Mouse (Mus musculus) central nervous system, embryonic 18 days (tissue): ENCODE results near the gene Rps5. TPM values are rescaled to one million over a fixed set of nuclear protein-coding genes. Genes with fewer than 3 reads are reported as not detected.

ENCODE experiments used
- polyA plus RNA-seq: library from polyadenylated mRNA; depleted of rRNA; stranded (reverse); fragments of >200 nt; gene quantifications from 2 replicates; pipeline ENCODE4 v1.2.3, GENCODE M21; 2012; rRNA removed

The Rps5 gene
- 2,008 and 2,137 TPM in 2 replicates for polyA plus RNA-seq

DNA sequence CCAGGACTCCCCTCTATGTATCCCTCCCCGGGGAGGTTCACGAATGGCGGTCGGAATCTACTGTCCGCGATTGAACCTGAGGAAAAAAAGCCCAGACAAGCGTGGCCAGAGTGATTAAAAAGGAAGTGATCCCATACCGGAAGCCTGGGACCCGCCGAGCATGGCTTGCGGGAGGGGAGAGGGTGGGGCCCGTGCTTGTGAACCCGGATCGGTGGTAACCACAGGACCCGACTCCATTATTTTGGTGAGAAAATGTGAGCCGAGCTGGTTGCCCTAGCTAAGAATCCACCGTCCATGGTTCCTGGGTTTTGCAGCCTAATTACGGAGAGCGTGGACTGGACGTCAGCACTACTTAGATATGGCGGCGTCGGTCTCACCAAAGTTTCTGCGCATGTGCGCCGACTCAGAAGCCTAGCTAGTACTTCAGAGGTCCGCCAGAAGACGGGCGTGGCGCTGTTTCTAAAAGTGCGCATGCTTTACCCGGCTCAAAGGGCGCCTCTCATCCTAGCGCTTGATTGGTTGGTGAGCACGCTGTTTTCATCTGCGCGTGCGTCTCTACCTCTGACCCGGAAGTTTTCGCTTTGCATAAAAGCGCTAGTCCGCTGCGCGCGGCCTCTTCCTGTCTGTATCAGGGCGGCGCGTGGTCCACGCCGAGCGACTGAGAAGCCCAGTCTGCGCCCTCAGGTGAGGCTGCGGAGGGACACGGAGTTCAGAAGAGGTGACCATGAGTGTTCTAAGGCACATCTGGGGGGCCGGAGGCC, at the start of gene Rps5:
Gene Rps5 (plus strand): TSS at position 586 of the 761 bp plus-strand sequence.

DNA sequence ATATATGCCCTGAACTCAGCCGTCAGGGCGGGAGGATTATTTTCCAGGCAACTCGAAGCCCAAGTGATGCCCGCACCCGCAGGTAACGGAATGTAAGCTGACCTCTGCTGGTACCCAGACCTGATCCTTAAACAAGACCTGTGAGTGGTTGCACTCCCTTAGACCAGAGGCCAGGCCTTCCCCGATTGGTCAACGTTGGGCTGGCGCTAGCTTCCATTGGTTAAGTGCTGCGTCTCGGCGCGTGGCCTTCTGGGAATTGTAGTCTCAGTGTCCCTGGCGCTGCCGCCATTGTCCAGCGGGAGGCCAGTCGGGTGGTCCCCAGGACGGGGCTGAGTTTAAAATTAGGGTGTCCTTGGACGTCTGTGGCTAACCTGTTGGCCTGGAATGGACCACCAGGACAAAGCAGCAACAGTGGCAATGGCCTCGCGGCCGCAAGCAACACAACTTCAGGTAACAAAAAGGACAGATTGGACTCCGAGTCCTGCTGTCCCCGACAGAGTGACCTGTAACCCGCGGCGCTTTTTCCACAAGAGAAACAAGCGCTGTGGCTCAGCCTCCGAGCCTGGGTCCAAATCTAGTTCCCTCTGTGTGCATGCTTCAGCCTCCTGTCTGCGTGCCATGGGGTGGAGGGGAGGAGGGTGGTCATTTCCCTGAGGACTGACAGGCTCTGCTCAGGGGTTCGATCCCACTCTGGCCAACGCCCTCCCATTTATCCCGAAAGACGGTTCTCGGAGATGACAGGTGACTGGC, 41.0 kb upstream of the Rps5 start, which contains the start of gene Zfp128:
Gene Zfp128 (plus strand): TSS at position 267 of the 750 bp plus-strand sequence.

DNA sequence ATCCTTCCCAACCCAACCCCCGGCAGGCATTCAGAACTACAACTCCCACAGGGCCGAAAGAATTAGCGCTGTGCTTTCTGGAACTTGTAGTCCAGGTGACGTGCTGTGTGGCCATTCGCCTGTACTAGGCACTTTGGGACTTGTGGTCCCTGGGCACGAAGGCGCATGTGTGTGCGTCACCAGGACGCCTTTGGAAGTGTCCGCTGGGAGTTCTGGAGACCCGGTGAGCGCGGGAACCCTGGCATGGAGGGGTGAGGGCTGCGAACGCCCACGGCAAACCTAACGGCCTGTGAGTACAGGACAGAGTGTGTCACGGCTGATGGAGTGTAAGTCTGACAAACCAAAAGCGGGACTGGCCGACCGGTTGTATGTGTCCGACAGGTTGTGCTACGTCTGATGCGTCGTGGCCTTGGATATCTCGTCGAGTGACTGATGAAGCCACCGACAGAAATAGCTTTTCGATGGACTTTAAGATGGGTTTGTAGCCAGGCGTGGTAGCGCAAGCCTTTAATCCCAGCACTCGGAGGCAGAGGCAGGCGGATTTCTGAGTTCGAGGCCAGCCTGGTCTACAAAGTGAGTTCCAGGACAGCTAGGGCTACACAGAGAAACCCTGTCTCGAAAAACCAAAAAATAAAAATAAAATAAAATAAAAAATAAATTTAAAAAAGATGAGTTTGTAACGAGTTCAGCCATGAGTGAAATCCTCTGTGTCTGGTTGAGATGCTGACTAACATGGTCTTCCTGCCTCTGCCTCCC, 24.3 kb upstream of the Rps5 start, which contains the start of gene Zscan22:
Gene Zscan22 (plus strand): TSS at position 161 of the 756 bp plus-strand sequence.

DNA sequence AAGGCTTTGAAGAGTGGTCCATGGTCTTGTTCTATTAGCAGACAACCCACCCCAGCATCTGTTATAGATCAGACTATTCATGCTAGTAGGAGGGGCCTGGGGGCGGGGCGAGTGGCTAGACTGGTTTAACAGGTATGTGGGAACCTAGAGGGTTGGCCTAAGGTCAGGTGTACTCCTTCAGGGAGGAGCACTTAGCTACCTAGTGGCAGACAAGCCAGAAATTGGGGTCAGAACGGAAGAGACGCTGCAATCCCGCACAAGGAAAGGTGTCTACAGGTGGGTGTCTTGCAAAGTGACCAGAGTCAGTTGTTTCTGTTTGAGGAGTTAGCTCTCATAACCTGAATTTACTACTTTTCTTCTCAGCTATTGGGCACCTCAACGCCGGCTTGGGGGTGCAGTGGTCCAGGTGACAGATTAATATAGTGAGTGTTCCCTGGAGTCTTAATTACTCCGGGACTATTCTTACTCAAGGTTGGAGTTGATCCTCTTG, 5.1 kb downstream of the Rps5 start, which contains the start of gene Rnf225:
Gene Rnf225 (plus strand): TSS at position 226 of the 490 bp plus-strand sequence.

DNA sequence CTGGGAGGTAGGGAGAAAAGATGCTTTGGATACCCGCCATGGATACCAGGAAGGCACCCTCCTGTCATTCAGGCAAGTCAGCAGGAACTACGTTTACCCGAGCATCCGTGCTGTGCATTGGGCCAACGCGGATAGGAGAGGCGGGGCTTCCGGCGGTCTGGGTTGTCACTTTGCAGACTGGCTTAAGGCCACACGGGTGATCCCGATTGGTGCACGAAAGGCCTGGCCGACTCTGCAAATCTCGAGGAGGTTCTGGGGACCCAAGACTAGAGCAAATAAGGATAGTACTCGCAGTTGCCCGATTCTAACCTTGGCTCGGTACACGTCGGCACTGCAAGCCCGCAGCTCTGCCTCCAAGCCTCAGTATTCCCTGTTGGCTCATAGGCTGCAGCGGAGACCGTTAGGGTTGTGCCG, 43.6 kb downstream of the Rps5 start, which contains the start of gene Zfp324:
Gene Zfp324 (plus strand): TSS at position 161 of the 414 bp plus-strand sequence.

Other genes with a start within 250 kb of the Rps5 start
- gene Vmn2r55, start 237.3 kb upstream of the Rps5 start, polyA plus RNA-seq: not detected in 2 replicates
- 0.01 TPM in 1 of 2 replicates, not detected in the other for gene Vmn2r56, start 187.3 kb upstream of the Rps5 start, polyA plus RNA-seq
- gene Zscan18, start 118.7 kb upstream of the Rps5 start, polyA plus RNA-seq: 39.2 and 40.2 TPM in 2 replicates
- gene Zfp329, start 103.4 kb upstream of the Rps5 start, polyA plus RNA-seq: 20.6 and 21.3 TPM in 2 replicates
- gene Zfp110, start 87.5 kb upstream of the Rps5 start, polyA plus RNA-seq: 12.7 and 13.3 TPM in 2 replicates
- gene Zfp128, start 41.1 kb upstream of the Rps5 start, polyA plus RNA-seq: 9.5 and 9.9 TPM in 2 replicates
- 12.9 and 14.9 TPM in 2 replicates for gene Zscan22, start 24.5 kb upstream of the Rps5 start, polyA plus RNA-seq
- 1.9 and 2.0 TPM in 2 replicates for gene Rnf225, start 5.1 kb downstream of the Rps5 start, polyA plus RNA-seq
- 11.9 and 12.0 TPM in 2 replicates for gene Zfp324, start 43.5 kb downstream of the Rps5 start, polyA plus RNA-seq
- gene Zfp446, start 55.6 kb downstream of the Rps5 start, polyA plus RNA-seq: 11.2 and 11.3 TPM in 2 replicates
- 1.1 and 1.2 TPM in 2 replicates for gene Slc27a5, start 75.9 kb downstream of the Rps5 start, polyA plus RNA-seq
- 367 and 417 TPM in 2 replicates for gene Trim28, start 76.8 kb downstream of the Rps5 start, polyA plus RNA-seq
- gene Zbtb45, start 87.7 kb downstream of the Rps5 start, polyA plus RNA-seq: 30.5 and 39.6 TPM in 2 replicates
- gene Chmp2a, start 112.5 kb downstream of the Rps5 start, polyA plus RNA-seq: 212 and 230 TPM in 2 replicates
- 326 and 330 TPM in 2 replicates for gene Ube2m, start 116.0 kb downstream of the Rps5 start, polyA plus RNA-seq
- gene Mzf1, start 132.5 kb downstream of the Rps5 start, polyA plus RNA-seq: 12.1 and 14.2 TPM in 2 replicates
- gene Vmn1r85, start 172.9 kb downstream of the Rps5 start, polyA plus RNA-seq: 0.18 and 0.20 TPM in 2 replicates
- 0.01 TPM in 2 replicates for gene Vmn1r86, start 197.6 kb downstream of the Rps5 start, polyA plus RNA-seq
- gene Vmn1r87, start 217.9 kb downstream of the Rps5 start, polyA plus RNA-seq: not detected in 2 replicates
- gene Vmn1r88, start 237.3 kb downstream of the Rps5 start, polyA plus RNA-seq: 0.01 TPM in 1 of 2 replicates, not detected in the other